In the genomic region with DNA sequence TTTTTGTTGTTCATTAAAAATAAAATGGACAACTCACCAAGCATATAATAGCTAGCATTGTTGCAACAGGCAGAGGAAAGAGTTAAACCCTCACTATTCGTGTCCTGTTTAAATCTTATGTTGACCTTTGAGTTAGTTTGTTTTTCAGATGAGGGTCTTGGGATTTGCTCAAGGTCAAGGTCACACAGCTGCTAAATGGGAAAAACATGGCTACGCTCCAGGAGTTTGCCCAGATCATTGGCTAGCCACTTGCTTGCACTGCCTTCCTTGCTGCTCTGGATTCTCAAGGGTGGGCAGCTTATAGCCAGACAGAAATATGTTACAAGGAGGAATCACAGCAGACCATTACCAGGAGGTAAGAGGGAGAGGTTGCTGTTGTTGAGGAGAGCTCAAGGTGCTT, we compare ENCODE assay signal across 22 mouse cellular contexts.
DNase-seq lines count a peak whose midpoint lies in the region; ATAC-seq lines count a peak whose summit lies in the region.
"Had no signal": no experiment of that assay in that cellular context is flagged by ENCODE, and none has a peak within 500 bp of the region (broad histone marks: within the 10 kb centered on the region; RNA-seq: fewer than 3 reads in every experiment).

No protein-coding gene starts in this region.

- no peak overlapping the region for H3K27ac ChIP-seq in hindbrain, embryonic 11.5 days (ENCODE audit: low read depth, low read length)
- H3K27ac ChIP-seq in hindbrain, embryonic 14.5 days: no peak overlapping the region
- H3K27ac ChIP-seq: kidney, embryonic 15.5 days; liver, embryonic 14.5 days; midbrain, embryonic 12.5 days; stomach, postnatal 0 days had no signal

- no peaks in the 10 kb centered on the region for H3K9me3 ChIP-seq in hindbrain, embryonic 11.5 days (ENCODE audit: control insufficient read depth, low read length)
- H3K9me3 ChIP-seq in hindbrain, embryonic 14.5 days (ENCODE audit: control insufficient read depth, low read length): no peaks in the 10 kb centered on the region
- H3K9me3 ChIP-seq: kidney, embryonic 15.5 days; midbrain, embryonic 12.5 days had no signal

- no peak overlapping the region for H3K4me3 ChIP-seq in hindbrain, embryonic 11.5 days (ENCODE audit: low read depth, low read length)
- H3K4me3 ChIP-seq in hindbrain, embryonic 14.5 days (replicated peaks; ENCODE audit: low read length): no peak overlapping the region
- H3K4me3 ChIP-seq: kidney, embryonic 15.5 days; midbrain, embryonic 12.5 days had no signal

- no peaks in the 10 kb centered on the region for H3K36me3 ChIP-seq in hindbrain, embryonic 11.5 days (ENCODE audit: control insufficient read depth, insufficient read depth, low read length)
- H3K36me3 ChIP-seq in hindbrain, embryonic 14.5 days (replicated peaks; ENCODE audit: control insufficient read depth, insufficient read depth): no peaks in the 10 kb centered on the region
- H3K36me3 ChIP-seq: kidney, embryonic 15.5 days; midbrain, embryonic 12.5 days had no signal

- peak; percentile 32 for DNase-seq in hindbrain, embryonic 11.5 days (ENCODE audit: low spot score)
- DNase-seq in hindbrain, embryonic 14.5 days (ENCODE audit: low spot score): no peak
- DNase-seq in R1 (ENCODE audit: low read depth, low spot score): peak; percentile 11
- DNase-seq in embryo, embryonic 9.5 days (ENCODE audit: extremely low spot score): peak; percentile 40
- DNase-seq in mesoderm, embryonic 11.5 days (ENCODE audit: low read depth, low spot score): peak; percentile 79
- no peak for DNase-seq in kidney, adult 11 months
- no peak for DNase-seq in thymus, postnatal 25 days
- no peak for DNase-seq in gastrocnemius, adult 8-10 months (ENCODE audit: low spot score in 2 of 2)
- DNase-seq: adrenal gland, postnatal 14 days; cerebellum, adult 8-10 months; heart, postnatal 4 days; layer of hippocampus, postnatal 36 days; left cerebral cortex, postnatal 4 days; right cerebral cortex, postnatal 25 days; thymus, postnatal 36 days had no signal

- ATAC-seq in hindbrain, embryonic 11.5 days (ENCODE audit: low FRiP score): no peak
- no peak for ATAC-seq in hindbrain, embryonic 14.5 days (ENCODE audit: low FRiP score)
- ATAC-seq: activated CD4-positive, CD25-positive, alpha-beta regulatory T cell, adult 4 months; forebrain, embryonic 14.5 days had no signal

- 39% methylated on average over 2 of the region's 2 CpGs for WGBS in hindbrain, embryonic 11.5 days
- WGBS in hindbrain, embryonic 14.5 days: 47% methylated on average over 2 of the region's 2 CpGs

- H3K27me3 ChIP-seq in hindbrain, embryonic 11.5 days (ENCODE audit: control insufficient read depth, insufficient read depth, low read length): no peaks in the 10 kb centered on the region
- H3K27me3 ChIP-seq in hindbrain, embryonic 14.5 days (ENCODE audit: control insufficient read depth, insufficient read depth, low read length): no peaks in the 10 kb centered on the region
- H3K27me3 ChIP-seq: CH12.LX; kidney, embryonic 15.5 days had no signal

- H3K4me2 ChIP-seq in hindbrain, embryonic 11.5 days (replicated peaks; ENCODE audit: low read depth, low read length): no peak overlapping the region
- H3K4me2 ChIP-seq in hindbrain, embryonic 14.5 days (replicated peaks): no peak overlapping the region
- H3K4me2 ChIP-seq: kidney, embryonic 15.5 days; midbrain, embryonic 12.5 days had no signal

- no peaks in the 10 kb centered on the region for H3K4me1 ChIP-seq in hindbrain, embryonic 11.5 days (replicated peaks; ENCODE audit: control insufficient read depth, insufficient read depth, low read length)
- no peaks in the 10 kb centered on the region for H3K4me1 ChIP-seq in hindbrain, embryonic 14.5 days (replicated peaks; ENCODE audit: control insufficient read depth, insufficient read depth, low read length)
- H3K4me1 ChIP-seq: midbrain, embryonic 12.5 days had no signal

- H3K9ac ChIP-seq in hindbrain, embryonic 11.5 days (ENCODE audit: low read depth, low read length): no peak overlapping the region
- no peak overlapping the region for H3K9ac ChIP-seq in hindbrain, embryonic 14.5 days
- H3K9ac ChIP-seq: kidney, embryonic 15.5 days; liver, embryonic 14.5 days; midbrain, embryonic 12.5 days had no signal

Comparison
In these comparisons a context has a peak if more than half of its experiments do, and no peak if none do; other contexts are left out.
1. DNase-seq: peak in hindbrain, embryonic 11.5 days (single experiment), R1 (single experiment), embryo, embryonic 9.5 days (single experiment) and mesoderm, embryonic 11.5 days (single experiment); none in hindbrain, embryonic 14.5 days (single experiment), kidney, adult 11 months (single experiment), thymus, postnatal 25 days (single experiment) and gastrocnemius, adult 8-10 months (0 of 2).